Mouse (Mus musculus) testis, postnatal 14 days (tissue): ENCODE data around the gene Dusp7.

Experiments used
- DNase-seq: peaks from one replicate; pipeline ENCODE4 v3.0.0; 2021; ENCODE audit warnings: low spot score

The Dusp7 gene

GRCm38 (mm10) chr9:106354810-106355209, 13.6 kb upstream of the Dusp7 start:
- DNase-seq = no peak

GRCm38 (mm10) chr9:106355217-106355974, 13.0 kb upstream of the Dusp7 start:
- no peak for DNase-seq

GRCm38 (mm10) chr9:106355975-106356286, 12.5 kb upstream of the Dusp7 start:
- no peak for DNase-seq

GRCm38 (mm10) chr9:106356323-106356844, 12.0 kb upstream of the Dusp7 start:
- DNase-seq = no peak

- DNase-seq = no peak
Observed at GRCm38 (mm10) chr9:106357167-106357566, 11.3 kb upstream of the Dusp7 start.

GRCm38 (mm10) chr9:106359297-106359696, 9.1 kb upstream of the Dusp7 start:
- no peak for DNase-seq

- no peak for DNase-seq
Observed at GRCm38 (mm10) chr9:106361140-106361539, 7.3 kb upstream of the Dusp7 start.

- no peak for DNase-seq
Observed at GRCm38 (mm10) chr9:106365333-106365732, 3.1 kb upstream of the Dusp7 start.

GRCm38 (mm10) chr9:106366188-106366587, 2.2 kb upstream of the Dusp7 start:
- no peak for DNase-seq

- no peak for DNase-seq
Observed at GRCm38 (mm10) chr9:106367001-106367400, 1.4 kb upstream of the Dusp7 start.

GRCm38 (mm10) chr9:106367592-106368111, 780 bp upstream of the Dusp7 start:
- DNase-seq = peak; percentile 96

GRCm38 (mm10) chr9:106368831-106369501, 534 bp downstream of the Dusp7 start:
- peak; percentile 60 for DNase-seq

- peak; percentile 25 for DNase-seq
Observed at GRCm38 (mm10) chr9:106369801-106370485, 1.5 kb downstream of the Dusp7 start.

- no peak for DNase-seq
Observed at GRCm38 (mm10) chr9:106370620-106371383, 2.4 kb downstream of the Dusp7 start.

GRCm38 (mm10) chr9:106371384-106371671, 2.9 kb downstream of the Dusp7 start:
- DNase-seq = no peak

GRCm38 (mm10) chr9:106371776-106372175, 3.3 kb downstream of the Dusp7 start:
- peak; percentile 48 for DNase-seq

GRCm38 (mm10) chr9:106372431-106373412, 4.3 kb downstream of the Dusp7 start:
- DNase-seq = no peak

- no peak for DNase-seq
Observed at GRCm38 (mm10) chr9:106373973-106374372, 5.5 kb downstream of the Dusp7 start.

- peak; percentile 44 for DNase-seq
Observed at GRCm38 (mm10) chr9:106377247-106377646, 8.8 kb downstream of the Dusp7 start.

- DNase-seq = no peak
Observed at GRCm38 (mm10) chr9:106378045-106378444, 9.6 kb downstream of the Dusp7 start.

GRCm38 (mm10) chr9:106378753-106379152, 10.3 kb downstream of the Dusp7 start:
- DNase-seq = no peak
